In the genomic region with DNA sequence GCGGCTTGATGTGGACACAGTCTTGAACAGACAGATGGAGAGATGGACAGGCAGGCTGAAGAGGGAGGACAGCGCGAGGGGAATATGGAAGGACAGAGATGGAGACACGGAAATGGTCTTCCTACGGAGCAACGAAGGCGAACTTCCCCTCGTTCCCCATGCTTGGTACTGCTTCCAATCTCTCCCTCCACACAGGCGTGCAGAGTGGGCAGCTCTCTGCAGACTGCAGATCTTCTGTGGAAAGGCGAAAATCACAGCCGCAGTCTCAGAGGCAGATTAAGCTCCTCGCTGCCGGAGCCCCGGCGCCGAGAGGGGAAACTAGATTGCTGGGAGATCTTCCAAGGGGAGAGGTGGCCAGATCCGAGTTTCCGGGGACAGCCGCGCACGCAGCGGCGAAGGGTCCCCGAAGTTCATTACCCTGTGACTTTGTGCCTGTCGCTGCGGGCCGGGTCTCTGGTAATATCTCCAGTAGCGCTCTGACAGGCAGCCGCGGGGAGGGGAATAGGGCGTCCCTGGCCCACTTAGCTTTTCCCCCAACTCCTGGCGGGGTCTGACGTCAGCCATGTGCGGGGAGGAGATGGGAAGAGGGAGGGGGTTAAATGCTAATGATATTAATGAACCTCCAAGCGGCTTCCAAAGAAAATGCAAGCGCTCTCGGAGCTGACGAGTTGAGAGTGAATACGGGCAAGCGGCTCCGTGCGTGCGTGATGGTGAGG, we compare ENCODE assay signal across 8 mouse cellular contexts. TPM values are rescaled to one million over a fixed set of nuclear protein-coding genes. Genes with fewer than 3 reads are reported as not detected.
DNase-seq lines count a peak whose midpoint lies in the region; ATAC-seq lines count a peak whose summit lies in the region.

Nr2e1 (minus strand) TSS at position 476 of the 716 bp plus-strand sequence.
Ostm1 (plus strand) TSS at position 666 of the 716 bp plus-strand sequence.

- under 1% methylated on average over 43 of the region's 43 CpGs for WGBS in embryonic facial prominence, embryonic 13.5 days
- WGBS in intestine, embryonic 15.5 days = under 1% methylated on average over 43 of the region's 43 CpGs

- H3K27ac ChIP-seq in embryonic facial prominence, embryonic 13.5 days = no peak within 1 kb of the TSS
- no peak within 1 kb of the TSS for H3K27ac ChIP-seq in intestine, embryonic 15.5 days

- H3K4me2 ChIP-seq in embryonic facial prominence, embryonic 13.5 days = peak within 1 kb of the TSS; percentile 55
- peak within 1 kb of the TSS; percentile 34 for H3K4me2 ChIP-seq in intestine, embryonic 15.5 days (replicated peaks)

- DNase-seq in kidney, adult 9 months = peak; percentile 20
- no peak for DNase-seq in kidney, postnatal 25 days
- peak; percentile 55 to 56 for DNase-seq in left cerebral cortex, postnatal 36 days (ENCODE audit: low spot score in 2 of 2)
- peak; percentile 85 to 87 for DNase-seq in right cerebral cortex, postnatal 10 days (ENCODE audit: low spot score in 2 of 2)
- no peak for DNase-seq in spleen, adult 12 weeks (ENCODE audit: low spot score)

- 0 out of 2 replicates have a peak within 1 kb of the TSS, but pooled peaks have one; percentile 32 for H3K9ac ChIP-seq in embryonic facial prominence, embryonic 13.5 days
- H3K9ac ChIP-seq in intestine, embryonic 15.5 days = no peak within 1 kb of the TSS

- no peaks in the 10 kb centered on the region for H3K9me3 ChIP-seq in embryonic facial prominence, embryonic 13.5 days
- no peaks in the 10 kb centered on the region for H3K9me3 ChIP-seq in intestine, embryonic 15.5 days

- intact Hi-C loops in left cerebral cortex, postnatal 36 days (cut with DNase I) = loop anchor here (5.0 kb wide), 1 partner anchor 81 kb away; the partner anchor contains the start of gene Snx3

- ATAC-seq in embryonic facial prominence, embryonic 13.5 days (ENCODE audit: insufficient number of reproducible peaks, insufficient read depth, low FRiP score, low TSS enrichment, low read depth) = no peak
- no peak for ATAC-seq in intestine, embryonic 15.5 days
- no peak for ATAC-seq in CD4-positive, CD25-positive, alpha-beta regulatory T cell, adult 4 months

- H3K4me1 ChIP-seq in embryonic facial prominence, embryonic 13.5 days = peaks cover 31% of the 10 kb centered on the region
- H3K4me1 ChIP-seq in intestine, embryonic 15.5 days (replicated peaks) = peaks cover 22% of the 10 kb centered on the region

- H3K4me3 ChIP-seq in embryonic facial prominence, embryonic 13.5 days = peak within 1 kb of the TSS; percentile 36
- peak within 1 kb of the TSS; percentile 17; the same call in 1 of the 2 replicates for H3K4me3 ChIP-seq in intestine, embryonic 15.5 days (replicated peaks)

- peaks cover 99% of the 10 kb centered on the region for H3K27me3 ChIP-seq in embryonic facial prominence, embryonic 13.5 days
- peaks cover 94% of the 10 kb centered on the region for H3K27me3 ChIP-seq in intestine, embryonic 15.5 days (replicated peaks)

- no peaks in the 10 kb centered on the region for H3K36me3 ChIP-seq in embryonic facial prominence, embryonic 13.5 days
- no peaks in the 10 kb centered on the region for H3K36me3 ChIP-seq in intestine, embryonic 15.5 days

RNA-seq across cellular contexts. Expression of gene Nr2e1, which starts in this region (rescaled TPM):
- polyA plus RNA-seq in embryonic facial prominence, embryonic 13.5 days (2015; fragmentation: Nextera tagmentation; extraction: Ambion mirVana) = 1.3 and 2.3 TPM in 2 replicates
- polyA plus RNA-seq in intestine, embryonic 15.5 days (2015; fragmentation: Nextera tagmentation; extraction: Ambion mirVana) = 0.05 TPM in 1 of 2 replicates, not detected in the other
- total RNA-seq in left cerebral cortex, postnatal 36 days (2021) = 10 to 100 TPM; 12.1 to 12.9 TPM
- not detected for polyA plus RNA-seq in CD4-positive, CD25-positive, alpha-beta regulatory T cell, adult 4 months (2017; shearing (Covaris generic))

RNA-seq across cellular contexts. Expression of gene Ostm1, which starts in this region (rescaled TPM):
- polyA plus RNA-seq in embryonic facial prominence, embryonic 13.5 days (2015; fragmentation: Nextera tagmentation; extraction: Ambion mirVana) = 10.8 and 12.5 TPM in 2 replicates
- polyA plus RNA-seq in intestine, embryonic 15.5 days (2015; fragmentation: Nextera tagmentation; extraction: Ambion mirVana) = 14.5 and 16.3 TPM in 2 replicates
- 10 to 100 TPM; 47.1 to 55.2 TPM for total RNA-seq in left cerebral cortex, postnatal 36 days (2021)
- polyA plus RNA-seq in CD4-positive, CD25-positive, alpha-beta regulatory T cell, adult 4 months (2017; shearing (Covaris generic)) = 10 to 100 TPM; 39.9 TPM

Comparison
In these comparisons a context has a peak if more than half of its experiments do, and no peak if none do; other contexts are left out.
1. DNase-seq: peak in kidney, adult 9 months (single experiment), left cerebral cortex, postnatal 36 days (2 of 2) and right cerebral cortex, postnatal 10 days (2 of 2); none in kidney, postnatal 25 days (0 of 2) and spleen, adult 12 weeks (single experiment).